Mouse (Mus musculus): ENCODE measurements around the gene Cdhr5.

- no peak for TF ChIP-seq POLR2A (IDR thresholded peaks at IDR 0.05; ENCODE audit: control insufficient read depth, extremely low read depth, insufficient read depth, low read length, poor library complexity)
- no peak for TF ChIP-seq CTCF (IDR thresholded peaks at IDR 0.05; ENCODE audit: borderline replicate concordance, control insufficient read depth, extremely low read depth, insufficient read depth, low read length, poor library complexity)
These were observed 24.8 kb upstream of the Cdhr5 start for GRCm38 (mm10) chr7:141301386-141301785.

All from thymus, adult 2 months (tissue).